Mouse (Mus musculus) MEL (cell line): ENCODE measurements at regions not wholly inside any gene's neighbourhood (a gene's known extent, or its start where the extent isn't known, plus 50 kb on each side); places are given as distances from the start of the nearest gene placed in this dataset.

Source experiments
- DNase-seq: peaks from one replicate; pipeline ENCODE4 v3.0.0; 2011; ENCODE audit warnings: low read depth, low spot score
- H3K27ac ChIP-seq: 2 replicates; pipeline ENCODE4 v1.5.1; 2012; ENCODE audit warnings: low read depth, mild to moderate bottlenecking, control low read depth, low read length, moderate library complexity; ENCODE audit not compliant: control insufficient read depth
- H3K27me3 ChIP-seq, 2 experiments: fragments of 150-350 bp in 1 of 2; sonication (generic) in 1 of 2; 2 replicates each; pipeline ENCODE4 v1.6.1; 2012; ENCODE audit warnings: low read length in 2 of 2, mild to moderate bottlenecking in 2 of 2, improper control_type of control experiment in 1 of 2, moderate library complexity in 1 of 2; ENCODE audit not compliant: insufficient read depth in 2 of 2, control insufficient read depth in 1 of 2
- H3K36me3 ChIP-seq, 2 experiments: 2 replicates each; pipeline ENCODE4 v1.6.1; 2012 to 2014; ENCODE audit warnings: low read length in 2 of 2, improper control_type of control experiment in 1 of 2, inconsistent platforms in 1 of 2, mild to moderate bottlenecking in 1 of 2; ENCODE audit not compliant: insufficient read depth in 2 of 2, control insufficient read depth in 1 of 2
- H3K4me1 ChIP-seq, 2 experiments: fragments of 150-350 bp in 1 of 2; sonication (generic) in 1 of 2; 2 replicates each; pipeline ENCODE4 v1.6.1; 2012; ENCODE audit warnings: low read length in 2 of 2, improper control_type of control experiment in 1 of 2, mild to moderate bottlenecking in 1 of 2; ENCODE audit not compliant: insufficient read depth in 2 of 2, control insufficient read depth in 1 of 2
- H3K4me3 ChIP-seq, 2 experiments: fragments of 150-350 bp in 1 of 2; sonication (generic) in 1 of 2; 2 replicates each; pipeline ENCODE4 v1.5.1; 2012; ENCODE audit warnings: low read depth in 2 of 2, low read length in 2 of 2, mild to moderate bottlenecking in 2 of 2, moderate library complexity in 2 of 2, control low read depth in 1 of 2, improper control_type of control experiment in 1 of 2; ENCODE audit not compliant: control insufficient read depth in 1 of 2, insufficient read depth in 1 of 2
- H3K79me2 ChIP-seq: 2 replicates; pipeline ENCODE4 v1.6.1; 2012; ENCODE audit warnings: mild to moderate bottlenecking, low read length, moderate library complexity; ENCODE audit not compliant: control insufficient read depth, poor library complexity, insufficient read depth
- H3K9ac ChIP-seq: 2 replicates; pipeline ENCODE4 v1.6.1; 2012; ENCODE audit warnings: low read depth, mild to moderate bottlenecking, control low read depth, low read length, moderate library complexity; ENCODE audit not compliant: control insufficient read depth, poor library complexity, severe bottlenecking
- H3K9me3 ChIP-seq: fragments of 150-350 bp; sonication (generic); replicated peaks from 2 replicates; pipeline ENCODE4 v1.6.1; 2012; ENCODE audit warnings: mild to moderate bottlenecking, low read length, improper control_type of control experiment, moderate library complexity; ENCODE audit not compliant: insufficient read depth
- CHD1 ChIP-seq: IDR thresholded peaks from 2 replicates; pipeline ENCODE4 v1.6.1; 2012; ENCODE audit warnings: low read depth, mild to moderate bottlenecking, inconsistent platforms, low read length, improper control_type of control experiment
- E2F4 ChIP-seq: IDR thresholded peaks from 2 replicates; pipeline ENCODE4 v1.6.1; 2011; ENCODE audit warnings: low read depth, low read length, improper control_type of control experiment, borderline replicate concordance
- EP300 ChIP-seq, 2 experiments: IDR thresholded peaks; 2 replicates each; pipeline ENCODE4 v1.6.1; 2011; ENCODE audit warnings: improper control_type of control experiment in 2 of 2, low read length in 2 of 2, low read depth in 1 of 2, mild to moderate bottlenecking in 1 of 2
- ETS1 ChIP-seq: IDR thresholded peaks from 2 replicates; pipeline ENCODE4 v1.6.1; 2012; ENCODE audit warnings: low read depth, mild to moderate bottlenecking, inconsistent platforms, low read length, improper control_type of control experiment, moderate library complexity
- GABPA ChIP-seq: IDR thresholded peaks from 2 replicates; pipeline ENCODE4 v1.6.1; 2012; ENCODE audit warnings: low read depth, mild to moderate bottlenecking, inconsistent platforms, low read length, improper control_type of control experiment, moderate library complexity
- GATA1 ChIP-seq: IDR thresholded peaks from 2 replicates; pipeline ENCODE4 v1.6.1; 2011; ENCODE audit warnings: low read depth, low read length, improper control_type of control experiment
- HCFC1 ChIP-seq: IDR thresholded peaks from 2 replicates; pipeline ENCODE4 v1.6.1; 2012; ENCODE audit warnings: low read depth, mild to moderate bottlenecking, inconsistent platforms, low read length, improper control_type of control experiment, moderate library complexity
- MAFK ChIP-seq: IDR thresholded peaks from 2 replicates; pipeline ENCODE4 v1.6.1; 2011; ENCODE audit warnings: low read depth, mild to moderate bottlenecking, low read length, improper control_type of control experiment, borderline replicate concordance
- MAZ ChIP-seq: IDR thresholded peaks from 2 replicates; pipeline ENCODE4 v1.6.1; 2012; ENCODE audit warnings: low read depth, mild to moderate bottlenecking, inconsistent platforms, low read length, improper control_type of control experiment
- MEF2A ChIP-seq: IDR thresholded peaks from 2 replicates; pipeline ENCODE4 v1.6.1; 2014; ENCODE audit warnings: low read depth, mild to moderate bottlenecking, inconsistent platforms, low read length, improper control_type of control experiment; ENCODE audit not compliant: poor library complexity, insufficient replicate concordance, severe bottlenecking; ENCODE audit errors: extremely low read depth
- MYB ChIP-seq: IDR thresholded peaks from 2 replicates; pipeline ENCODE4 v1.6.1; 2011; ENCODE audit warnings: mild to moderate bottlenecking, low read depth, low read length, improper control_type of control experiment
- POLR2A ChIP-seq, 2 experiments: IDR thresholded peaks; 2 replicates each; pipeline ENCODE4 v1.6.1; 2011 to 2012; ENCODE audit warnings: low read length in 2 of 2, mild to moderate bottlenecking in 2 of 2, control low read depth in 1 of 2, improper control_type of control experiment in 1 of 2, low read depth in 1 of 2, moderate library complexity in 1 of 2; ENCODE audit not compliant: control insufficient read depth in 1 of 2, insufficient read depth in 1 of 2, poor library complexity in 1 of 2
- POLR2AphosphoS2 ChIP-seq: IDR thresholded peaks from 2 replicates; pipeline ENCODE4 v1.6.1; 2011; ENCODE audit warnings: low read length, improper control_type of control experiment
- POLR2AphosphoS5 ChIP-seq: IDR thresholded peaks from 2 replicates; pipeline ENCODE4 v1.6.1; 2012; ENCODE audit warnings: low read depth, borderline replicate concordance, mild to moderate bottlenecking, inconsistent platforms, low read length, moderate library complexity, mixed read lengths
- SIN3A ChIP-seq: IDR thresholded peaks from 2 replicates; pipeline ENCODE4 v1.6.1; 2012; ENCODE audit warnings: low read length, improper control_type of control experiment, inconsistent platforms
- SMC3 ChIP-seq: IDR thresholded peaks from 2 replicates; pipeline ENCODE4 v1.6.1; 2011; ENCODE audit warnings: low read depth, low read length, improper control_type of control experiment
- TAL1 ChIP-seq: IDR thresholded peaks from 2 replicates; pipeline ENCODE4 v1.6.1; 2012; ENCODE audit warnings: mild to moderate bottlenecking, inconsistent platforms, low read length, moderate library complexity, mixed read lengths
- USF1 ChIP-seq: IDR thresholded peaks from 2 replicates; pipeline ENCODE4 v1.6.1; 2014; ENCODE audit warnings: low read depth, mild to moderate bottlenecking, inconsistent platforms, low read length, improper control_type of control experiment, moderate library complexity
- ZMIZ1 ChIP-seq: IDR thresholded peaks from 2 replicates; pipeline ENCODE4 v1.6.1; 2012; ENCODE audit warnings: low read depth, mild to moderate bottlenecking, inconsistent platforms, low read length, improper control_type of control experiment, moderate library complexity
- ZNF384 ChIP-seq: IDR thresholded peaks from 2 replicates; pipeline ENCODE4 v1.6.1; 2012; ENCODE audit warnings: low read depth, mild to moderate bottlenecking, inconsistent platforms, low read length, improper control_type of control experiment

DNA sequence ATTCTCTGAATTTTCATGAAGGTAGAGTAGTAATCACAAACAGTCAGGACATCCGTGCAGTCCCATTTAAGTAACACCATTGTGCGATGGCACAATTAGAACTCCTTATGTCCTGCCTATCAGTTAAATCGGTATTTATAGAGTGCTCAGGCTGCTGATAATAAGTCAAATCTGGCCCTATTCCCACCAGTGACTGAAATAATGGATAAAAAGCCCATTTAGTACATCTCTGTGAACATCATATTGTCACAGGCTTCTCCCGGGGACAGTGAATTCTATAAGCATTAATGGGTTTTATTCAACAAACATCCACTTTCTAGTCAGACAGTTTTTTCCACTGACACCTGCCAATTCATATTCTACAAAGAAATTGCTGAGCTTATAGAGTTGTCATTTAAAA is 296.1 kb downstream of the Icos start:
- Histone ChIP-seq H3K27ac (no peak overlapping the region), H3K36me3 (no peaks in the 10 kb centered on the region), H3K9me3 (no peaks in the 10 kb centered on the region), H3K27me3 (no peaks in the 10 kb centered on the region), H3K4me3 (no peak overlapping the region), H3K79me2 (no peaks in the 10 kb centered on the region), H3K4me1 (no peaks in the 10 kb centered on the region), H3K9ac (no peak overlapping the region)
- DNase-seq, result no peak
- TF ChIP-seq GATA1 (no peak), USF1 (no peak), MEF2A (no peak)

DNA sequence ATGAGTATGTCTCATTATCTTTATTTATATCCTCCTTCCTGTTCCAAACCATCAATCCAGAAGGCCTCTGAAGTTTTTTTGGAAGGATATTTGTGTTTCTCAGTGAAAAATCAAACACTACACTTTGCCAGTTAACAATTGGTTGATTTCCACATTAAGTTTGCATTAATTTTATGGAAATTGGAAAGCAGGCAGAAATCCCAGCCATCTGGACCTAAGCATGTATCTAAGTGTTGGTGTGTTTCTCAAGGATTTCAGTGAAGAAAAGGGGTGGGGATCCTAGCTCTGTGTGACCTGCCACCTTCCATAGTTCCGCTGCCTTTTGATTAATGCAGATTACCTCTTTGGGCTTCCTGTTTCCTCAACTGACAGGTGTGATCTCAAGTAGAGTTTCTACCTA is 296.5 kb downstream of the Icos start:
- Histone ChIP-seq H3K4me3 (no peak overlapping the region), H3K27ac (no peak overlapping the region), H3K79me2 (no peaks in the 10 kb centered on the region), H3K27me3 (no peaks in the 10 kb centered on the region), H3K9me3 (no peaks in the 10 kb centered on the region), H3K36me3 (no peaks in the 10 kb centered on the region), H3K9ac (no peak overlapping the region), H3K4me1 (no peaks in the 10 kb centered on the region)
- TF ChIP-seq E2F4, result no peak
- no peak for TF ChIP-seq TAL1
- TF ChIP-seq USF1, result no peak
- TF ChIP-seq ZNF384, result no peak
- no peak for TF ChIP-seq SMC3
- TF ChIP-seq ETS1, result no peak
- no peak for TF ChIP-seq MYB
- TF ChIP-seq HCFC1, result no peak
- no peak for TF ChIP-seq POLR2AphosphoS2
- no peak for TF ChIP-seq ZMIZ1
- TF ChIP-seq MAFK, result no peak
- TF ChIP-seq MAZ, result no peak
- no peak for DNase-seq

DNA sequence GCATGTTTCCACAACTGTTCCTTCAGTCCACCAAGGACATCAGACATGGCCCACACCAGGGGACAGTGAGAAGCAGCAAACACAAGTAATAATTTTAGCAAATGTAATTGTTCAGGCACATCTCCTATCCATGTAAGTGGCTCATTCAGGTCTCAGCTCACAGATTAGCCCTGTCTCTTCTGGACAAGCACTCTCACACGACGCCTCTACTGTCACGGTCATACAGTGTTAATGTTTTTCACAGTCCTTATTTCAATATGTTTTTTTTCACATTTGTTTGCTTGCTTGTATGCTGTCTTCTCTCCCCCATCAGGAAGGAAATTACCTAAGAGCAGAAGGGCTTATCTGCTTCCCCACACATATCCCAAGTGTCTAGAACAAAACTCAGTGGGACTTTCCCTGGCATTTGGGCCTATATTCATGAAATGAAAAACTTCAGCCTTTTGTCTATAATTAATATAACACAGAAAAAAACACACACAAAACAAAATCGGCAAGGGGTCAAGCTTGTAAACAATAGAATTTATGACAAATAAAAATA is 299.5 kb downstream of the Icos start:
- TF ChIP-seq ZMIZ1 (no peak), E2F4 (no peak), SMC3 (no peak), TAL1 (no peak), POLR2A (IDR thresholded peaks at IDR 0.05; ENCODE audit: control insufficient read depth in 1 of 2, insufficient read depth in 1 of 2, low read depth in 1 of 2, low read length in 2 of 2, poor library complexity in 1 of 2) (no peak), EP300 (IDR thresholded peaks at IDR 0.05; ENCODE audit: low read depth in 1 of 2, low read length in 2 of 2) (no peak), SIN3A (no peak), POLR2AphosphoS5 (no peak), MAFK (no peak), GABPA (no peak), CHD1 (no peak), MAZ (no peak)
- H3K27me3 ChIP-seq, result no peaks in the 10 kb centered on the region
- no peak overlapping the region for H3K4me3 ChIP-seq
- H3K36me3 ChIP-seq, result no peaks in the 10 kb centered on the region
- no peak for DNase-seq
- H3K79me2 ChIP-seq, result no peaks in the 10 kb centered on the region
- H3K4me1 ChIP-seq, result no peaks in the 10 kb centered on the region
- no peaks in the 10 kb centered on the region for H3K9me3 ChIP-seq
- no peak overlapping the region for H3K27ac ChIP-seq
- no peak overlapping the region for H3K9ac ChIP-seq
